Mouse (Mus musculus): ENCODE results near the gene Nxph4. TPM values are rescaled to one million over a fixed set of nuclear protein-coding genes. Genes with fewer than 3 reads are reported as not detected.

The Nxph4 gene
- total RNA-seq, 4 experiments from 2014 or later, result 0.22 to 0.66 (median 0.50) TPM

DNA sequence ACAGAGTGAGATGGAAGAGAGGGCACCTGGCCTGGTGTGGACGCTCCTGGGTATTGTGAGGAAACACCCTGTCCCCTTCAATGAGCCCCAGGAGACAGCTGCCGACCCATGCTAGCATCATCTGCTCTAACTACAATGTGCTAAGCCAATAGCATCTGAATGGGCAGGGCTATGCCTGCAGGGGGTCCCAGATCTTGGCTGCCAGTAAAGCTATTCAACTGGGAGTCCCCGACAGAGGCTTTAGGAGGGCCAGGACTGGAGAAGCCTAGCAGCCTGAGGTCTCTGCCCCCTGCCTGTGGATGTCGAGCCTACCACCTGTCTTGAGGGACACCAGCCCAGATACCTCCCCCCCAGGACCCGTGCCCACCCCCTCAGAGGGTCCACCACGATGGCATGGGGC is 8.4 kb upstream of the Nxph4 start:
- DNase-seq (ENCODE audit: low spot score), result no peak

DNA sequence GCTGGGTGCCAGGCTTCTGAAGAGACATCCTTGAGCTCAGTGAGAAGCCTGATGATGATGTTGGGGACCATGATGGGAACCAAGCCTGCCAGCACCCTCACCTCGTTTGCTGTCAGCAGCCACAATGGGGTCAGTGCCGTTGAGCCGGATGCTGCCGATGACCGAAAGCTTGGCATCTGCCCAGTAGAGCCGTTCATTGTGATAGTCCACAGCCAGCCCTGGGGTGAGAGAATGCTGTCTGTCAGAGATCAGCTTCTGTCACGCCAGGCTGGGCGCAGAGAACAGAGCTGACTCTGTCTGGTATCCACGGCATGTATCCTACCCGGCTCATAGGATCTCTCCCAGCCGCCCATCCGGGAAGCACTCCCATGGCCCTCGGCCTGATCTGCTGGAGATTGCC is 7.7 kb upstream of the Nxph4 start:
- DNase-seq (ENCODE audit: low spot score), result no peak

DNA sequence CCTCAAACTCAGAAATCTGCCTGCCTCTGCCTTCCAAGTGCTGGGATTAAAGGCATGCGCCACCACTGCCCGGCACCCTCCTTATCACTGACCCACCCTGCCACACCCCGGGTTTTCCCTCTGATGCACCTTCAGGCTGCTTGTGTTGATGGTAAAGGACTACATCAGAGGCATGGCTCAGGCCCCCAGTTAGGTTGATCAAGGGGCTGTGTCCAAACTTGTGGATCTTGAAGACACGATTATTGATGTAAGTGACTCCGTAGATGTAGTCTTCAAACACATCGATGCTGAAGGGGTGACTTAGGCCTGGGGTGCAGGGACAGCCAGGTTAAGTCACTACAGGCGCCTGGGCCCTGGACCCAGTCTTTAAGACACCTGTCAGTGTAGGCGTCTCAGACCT is 7.2 kb upstream of the Nxph4 start:
- DNase-seq (ENCODE audit: low spot score), result no peak

DNA sequence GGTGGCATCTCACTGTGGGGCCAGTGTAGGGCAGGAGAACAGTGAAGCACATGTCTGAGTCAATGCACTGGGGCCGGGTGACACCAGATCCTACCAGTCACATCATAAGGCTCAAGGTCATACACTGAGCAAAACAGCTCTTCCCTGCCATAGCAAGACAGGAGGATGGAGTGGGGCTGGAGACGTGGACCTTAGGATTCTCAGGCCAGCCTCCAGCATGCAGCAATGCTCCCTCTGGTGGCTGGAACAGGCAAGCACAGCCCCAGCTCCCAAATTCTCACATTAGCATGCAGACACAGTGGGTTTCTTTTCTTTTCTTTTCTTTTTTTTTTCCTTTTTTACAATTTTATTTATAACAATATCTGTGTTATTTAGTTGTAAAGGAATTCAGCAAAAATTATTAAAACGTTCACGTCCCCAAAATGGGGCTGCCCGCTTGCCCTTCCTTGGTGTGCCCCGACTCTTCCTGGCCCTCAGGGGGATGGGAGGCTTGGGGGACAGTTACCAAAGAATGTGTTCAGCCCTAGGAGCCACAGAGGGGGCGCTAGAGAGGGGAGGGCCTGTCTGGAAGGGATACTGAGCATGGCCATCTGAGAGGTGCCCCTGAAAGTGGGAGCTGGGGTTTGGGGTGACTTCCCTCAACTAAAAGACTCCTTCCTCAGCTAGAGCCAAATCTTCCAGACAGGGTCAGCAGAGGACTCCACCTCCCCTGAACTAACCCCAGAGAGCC is 3.7 kb upstream of the Nxph4 start:
- peak; percentile 71 for DNase-seq (ENCODE audit: low spot score)

DNA sequence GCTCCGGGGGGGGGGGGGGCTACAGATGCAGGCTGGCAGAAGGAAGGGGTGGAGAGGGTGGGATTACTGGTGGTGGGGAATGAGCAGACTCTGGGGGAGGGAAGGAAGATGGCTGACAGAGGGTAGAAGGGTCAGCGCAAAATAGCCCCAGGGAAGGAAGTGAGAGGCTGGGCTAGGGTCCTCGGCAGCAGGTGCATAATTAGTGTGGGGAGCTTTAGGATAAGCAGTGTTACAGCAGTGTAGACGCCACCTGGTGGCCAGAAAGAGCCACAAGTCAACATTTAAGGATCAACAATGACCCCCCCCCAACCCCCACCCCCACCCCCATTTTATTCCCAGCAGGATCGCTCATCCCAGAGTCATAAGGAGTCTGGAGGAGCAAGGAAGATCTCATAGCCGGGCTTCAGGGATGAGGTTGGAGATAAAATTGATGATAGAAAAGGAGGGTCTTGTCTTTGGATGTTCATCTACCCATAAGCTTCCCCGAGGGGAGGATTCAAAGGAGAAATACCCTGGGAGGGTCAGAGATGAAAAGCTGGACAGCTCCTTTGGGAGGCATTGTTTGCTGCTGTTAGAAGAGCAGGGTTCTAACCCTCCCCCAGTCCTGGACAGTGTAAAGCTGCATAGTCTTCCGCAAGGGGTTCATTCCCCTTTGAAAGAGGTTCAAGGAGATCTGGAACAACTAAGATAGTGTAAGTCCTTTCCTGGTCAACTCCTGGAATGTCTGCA is 2.4 kb upstream of the Nxph4 start:
- DNase-seq (ENCODE audit: low spot score), result no peak

DNA sequence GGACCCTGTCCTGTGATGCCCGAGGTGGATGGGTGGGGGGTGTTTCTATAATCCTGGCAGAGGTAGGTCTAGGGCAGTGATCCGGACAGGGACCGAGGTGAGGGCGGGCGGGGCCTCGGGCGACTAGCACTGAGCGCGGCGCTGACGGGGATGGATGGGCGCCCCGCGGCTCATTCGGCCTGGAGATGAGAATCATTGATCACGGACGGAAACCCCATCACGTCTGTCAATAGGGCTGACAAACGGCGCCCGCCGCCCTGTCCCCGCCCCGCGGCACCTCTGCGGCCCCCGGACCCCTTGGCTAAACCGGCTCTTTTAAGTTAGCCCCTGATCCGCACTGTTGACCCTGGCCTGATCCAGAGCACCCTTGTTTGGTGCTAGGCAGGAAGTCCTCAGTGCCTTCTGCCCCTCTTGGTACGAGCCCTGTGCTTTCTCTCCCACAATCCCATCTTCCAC is 598 bp upstream of the Nxph4 start:
- no peak for DNase-seq (ENCODE audit: low spot score)

DNA sequence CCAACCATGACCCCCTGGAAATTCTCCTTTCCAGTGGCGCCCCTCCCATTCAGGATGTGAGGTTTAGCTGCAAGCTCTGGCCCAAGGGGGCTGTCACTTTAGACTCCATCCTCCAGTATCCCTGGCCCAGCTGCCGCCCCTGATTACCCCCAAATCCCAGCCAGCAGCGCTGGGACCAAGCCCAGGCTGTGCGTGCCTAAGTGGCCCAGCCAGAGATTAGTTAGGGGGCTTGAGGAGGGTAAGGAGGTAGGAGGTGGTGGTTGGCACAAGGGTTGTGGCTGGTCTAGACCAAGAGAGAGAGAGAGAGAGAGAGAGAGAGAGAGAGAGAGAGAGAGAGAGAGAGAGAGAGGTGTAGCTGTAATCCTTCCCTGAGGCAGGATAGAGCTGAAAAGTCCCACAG is 2.8 kb downstream of the Nxph4 start:
- no peak for DNase-seq (ENCODE audit: low spot score)

DNA sequence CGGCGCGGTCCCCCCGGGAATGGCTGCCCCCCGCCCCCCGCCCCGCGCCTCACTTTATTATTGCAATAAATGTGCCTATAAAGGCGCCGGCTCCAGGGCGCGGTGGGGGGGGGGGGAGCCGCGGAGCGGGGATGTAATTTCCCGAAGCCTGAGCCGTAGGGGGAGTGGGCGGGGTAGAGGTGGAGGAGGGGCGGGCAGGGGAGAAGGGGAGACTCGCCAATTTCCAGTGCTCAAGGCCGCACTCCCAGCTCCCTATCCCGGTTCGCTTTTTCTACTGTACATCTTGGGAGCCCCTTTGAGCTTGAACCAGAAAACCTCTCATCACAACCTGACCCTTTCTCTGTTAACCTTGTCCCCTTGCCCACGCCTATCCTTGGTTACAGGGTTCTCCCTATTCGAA is 3.4 kb downstream of the Nxph4 start:
- DNase-seq (ENCODE audit: low spot score), result no peak

DNA sequence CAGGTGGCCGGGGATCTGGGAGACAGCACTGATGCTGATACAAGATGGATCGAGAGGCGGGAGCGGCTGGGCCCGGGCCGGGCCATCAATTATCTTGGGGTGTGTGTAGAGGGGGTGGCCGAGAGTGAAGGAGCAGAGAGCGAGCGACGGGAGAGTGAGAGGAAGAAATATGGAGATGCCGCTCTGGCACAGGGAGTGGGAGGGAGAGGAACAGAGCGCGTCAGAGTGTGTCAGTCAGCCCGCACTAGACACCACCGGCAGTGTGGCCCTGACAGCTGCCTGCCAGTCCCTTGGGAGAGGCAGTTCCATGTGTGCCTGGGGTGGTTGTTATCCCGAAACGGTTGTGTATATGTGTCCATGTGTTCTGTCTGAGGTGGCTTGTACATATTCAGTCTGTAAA is 6.9 kb downstream of the Nxph4 start:
- DNase-seq (ENCODE audit: low spot score), result no peak

DNA sequence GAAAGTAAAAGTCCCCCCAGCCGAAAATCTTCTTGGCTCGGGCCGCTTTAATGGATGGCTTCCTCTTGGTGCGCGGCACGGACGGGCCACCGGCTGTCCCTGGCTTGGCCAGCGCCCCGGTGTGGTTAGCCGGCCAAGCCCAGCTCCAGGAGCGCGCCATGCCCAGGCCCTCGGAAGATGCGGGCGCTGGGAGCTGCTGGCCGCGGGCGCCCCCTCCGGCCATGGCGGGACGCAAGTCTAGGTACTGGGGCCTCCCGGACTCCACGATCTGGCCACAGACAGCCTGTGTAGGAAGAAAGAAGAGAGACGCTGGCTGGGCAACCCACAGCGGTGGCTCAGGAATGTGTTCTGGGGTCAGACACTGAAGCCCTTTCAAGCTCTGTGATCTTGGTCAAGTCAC is 7.7 kb downstream of the Nxph4 start:
- DNase-seq (ENCODE audit: low spot score), result no peak

DNA sequence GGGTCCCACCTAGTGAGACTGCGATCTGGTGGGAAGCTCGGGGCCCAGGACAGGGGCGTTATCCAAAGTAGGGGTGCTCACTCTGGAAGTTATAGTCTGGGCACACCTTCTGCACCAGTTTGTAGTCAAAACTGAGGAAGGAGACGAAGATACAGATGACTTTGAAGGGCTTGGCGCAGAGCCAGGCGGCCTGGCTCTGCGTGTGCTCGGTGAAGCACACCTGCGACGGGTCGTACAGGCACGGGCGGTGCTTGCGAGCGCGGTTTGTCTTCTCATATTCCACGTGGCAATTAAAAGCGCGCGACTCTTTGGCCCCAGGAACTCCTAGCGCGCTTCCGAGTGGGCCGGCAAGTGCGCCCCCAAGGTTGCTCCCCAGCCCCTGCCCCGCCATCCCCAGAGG is 8.3 kb downstream of the Nxph4 start:
- no peak for DNase-seq (ENCODE audit: low spot score)

DNA sequence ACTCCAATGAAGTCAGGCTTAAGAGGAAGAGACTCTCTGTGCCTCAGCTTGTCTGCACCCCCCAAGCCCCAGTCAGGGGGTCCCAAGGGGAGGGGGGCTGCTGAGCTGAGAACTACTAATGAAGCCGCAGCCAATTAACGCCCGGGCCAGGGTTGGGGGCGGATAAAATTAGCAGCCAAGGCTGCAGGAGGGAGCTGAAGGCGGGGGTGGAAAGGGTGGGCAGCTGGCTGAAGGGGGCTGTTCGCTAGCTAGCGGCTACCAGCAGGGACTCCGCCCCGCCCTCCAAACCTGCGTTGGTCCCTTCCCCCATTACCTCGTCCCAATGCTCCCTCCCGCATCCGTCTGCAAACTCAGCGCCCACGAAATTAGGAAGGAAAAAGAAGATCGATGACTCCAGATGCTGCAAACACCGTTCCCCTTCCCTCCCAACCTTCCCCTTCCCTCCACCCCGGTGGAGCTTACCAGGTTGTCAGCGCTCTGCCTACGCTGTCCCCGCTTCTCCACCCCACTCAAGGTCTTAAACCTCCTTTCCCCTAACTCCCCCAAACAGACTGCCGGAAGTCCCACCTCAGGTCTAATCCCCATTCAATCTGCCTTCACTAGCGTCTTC is 9.6 kb downstream of the Nxph4 start:
- no peak for DNase-seq (ENCODE audit: low spot score)

DNA sequence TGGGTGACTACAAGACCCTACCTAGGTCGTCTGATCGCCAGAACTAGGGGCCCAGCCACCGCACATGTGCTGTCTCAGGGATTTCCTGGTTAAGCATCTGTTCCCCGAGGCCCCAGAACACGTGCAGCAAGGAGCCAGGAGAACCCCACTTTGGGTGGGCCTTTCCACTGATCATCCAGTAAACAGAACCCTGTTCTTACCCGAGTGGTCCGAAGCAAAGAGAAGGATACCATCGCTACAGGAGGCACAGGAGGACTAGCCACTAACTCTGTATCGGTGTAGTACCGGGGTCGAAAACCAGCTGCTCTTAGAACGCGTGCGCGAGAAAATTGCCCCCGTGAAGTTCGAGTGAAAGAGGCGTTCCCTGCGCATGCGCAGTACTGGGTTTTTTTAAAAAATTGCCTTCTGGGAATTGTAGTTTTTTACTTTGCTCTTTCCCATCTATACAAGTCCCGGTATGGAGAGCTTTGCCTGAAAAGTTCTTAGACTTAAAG is 12.2 kb downstream of the Nxph4 start, which contains the start of gene Shmt2:
Gene Shmt2, minus strand, starts transcription at position 357 of the 494 bp plus-strand sequence.
- DNase-seq (ENCODE audit: low spot score), result peak; percentile 85

DNA sequence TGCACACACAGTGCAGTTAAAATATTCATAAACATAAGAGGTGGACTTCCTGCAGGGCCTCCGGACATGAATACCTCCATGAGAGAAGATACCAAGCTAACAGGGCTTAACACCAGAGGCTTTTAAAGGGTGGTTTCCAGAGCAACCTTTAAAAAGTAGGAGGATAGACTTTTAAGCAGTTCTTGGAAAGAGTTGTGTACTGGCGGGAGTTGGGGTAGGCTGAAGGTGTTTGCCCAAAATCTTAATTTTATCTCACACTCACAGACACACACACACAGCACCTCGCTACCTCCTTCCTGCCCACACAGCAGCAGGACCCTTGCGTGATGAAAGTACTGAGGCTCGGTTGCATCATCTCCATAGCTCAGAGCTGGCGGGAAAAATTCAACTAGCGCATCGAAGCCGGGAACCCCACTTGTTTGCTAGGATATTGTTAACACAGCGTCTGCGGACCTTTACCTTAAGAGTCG is 12.7 kb downstream of the Nxph4 start:
- no peak for DNase-seq (ENCODE audit: low spot score)

DNA sequence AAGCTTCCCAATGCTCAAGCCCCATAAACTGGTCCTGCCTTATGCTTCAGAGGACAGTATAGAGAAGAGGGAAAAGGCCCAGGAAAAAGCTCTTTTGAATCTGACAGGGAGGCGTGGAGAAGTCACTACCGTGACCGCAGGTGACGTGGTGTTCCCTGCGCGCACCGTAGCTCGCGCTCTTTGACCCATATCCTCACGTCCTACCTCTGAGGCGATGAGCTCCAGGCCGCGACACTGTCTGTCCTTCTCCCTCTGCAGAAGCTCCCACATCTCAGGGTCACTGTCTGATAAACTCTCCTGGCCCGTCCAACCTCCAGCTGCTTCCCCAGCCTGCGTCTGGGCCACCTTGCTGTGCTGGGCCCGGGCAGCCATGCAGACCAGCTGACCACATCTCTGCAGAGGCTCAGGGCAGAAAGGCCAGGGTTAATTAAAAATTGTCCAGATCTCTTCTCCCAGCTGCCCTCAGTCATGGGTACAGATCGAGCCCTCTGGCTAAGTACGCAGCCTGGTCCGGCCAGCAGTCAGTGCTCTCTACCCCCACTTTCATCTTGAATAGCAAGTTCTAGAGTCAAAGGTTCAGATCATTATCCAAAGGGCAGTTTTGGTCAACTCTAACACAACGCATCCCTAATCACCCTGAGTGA is 13.5 kb downstream of the Nxph4 start:
- DNase-seq (ENCODE audit: low spot score), result no peak

DNA sequence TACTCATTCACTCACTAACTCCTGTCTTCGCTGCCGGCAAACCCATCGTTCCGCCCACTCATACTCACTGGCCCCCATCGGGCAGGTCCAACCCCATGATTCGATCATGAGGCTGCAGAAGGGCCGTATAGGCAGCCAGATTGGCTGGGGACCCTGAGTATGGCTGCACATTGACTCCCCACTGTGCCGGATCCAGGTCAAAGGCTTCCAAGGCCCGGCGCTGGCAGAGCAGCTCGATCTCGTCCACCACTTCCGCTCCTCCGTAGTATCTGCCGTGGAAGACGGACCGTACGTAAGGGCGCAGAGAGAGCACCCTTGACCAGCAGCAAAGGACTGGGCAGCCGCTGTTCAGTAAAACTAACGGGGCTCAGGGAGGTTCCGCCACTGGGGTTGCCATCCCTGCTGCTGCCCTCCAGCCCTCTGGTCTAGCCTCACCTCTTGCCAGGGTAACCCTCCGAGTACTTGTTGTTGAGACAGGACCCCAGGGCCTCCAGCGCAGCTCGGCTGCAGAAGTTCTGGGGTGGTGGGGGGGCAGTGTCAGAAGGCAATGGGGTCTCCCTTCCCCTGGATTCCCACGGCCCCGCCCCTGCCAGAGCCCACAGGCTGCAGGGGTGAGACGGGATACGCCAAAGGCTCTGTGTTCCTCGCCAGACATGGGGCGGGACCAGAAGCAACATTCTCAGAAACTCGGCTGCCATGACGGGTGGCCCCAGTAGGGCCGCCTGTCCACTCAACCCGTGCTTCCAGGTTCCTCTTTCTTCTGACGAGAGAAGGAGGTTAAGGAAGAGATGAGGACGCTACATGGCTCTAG is 14.3 kb downstream of the Nxph4 start:
- DNase-seq (ENCODE audit: low spot score), result no peak

DNA sequence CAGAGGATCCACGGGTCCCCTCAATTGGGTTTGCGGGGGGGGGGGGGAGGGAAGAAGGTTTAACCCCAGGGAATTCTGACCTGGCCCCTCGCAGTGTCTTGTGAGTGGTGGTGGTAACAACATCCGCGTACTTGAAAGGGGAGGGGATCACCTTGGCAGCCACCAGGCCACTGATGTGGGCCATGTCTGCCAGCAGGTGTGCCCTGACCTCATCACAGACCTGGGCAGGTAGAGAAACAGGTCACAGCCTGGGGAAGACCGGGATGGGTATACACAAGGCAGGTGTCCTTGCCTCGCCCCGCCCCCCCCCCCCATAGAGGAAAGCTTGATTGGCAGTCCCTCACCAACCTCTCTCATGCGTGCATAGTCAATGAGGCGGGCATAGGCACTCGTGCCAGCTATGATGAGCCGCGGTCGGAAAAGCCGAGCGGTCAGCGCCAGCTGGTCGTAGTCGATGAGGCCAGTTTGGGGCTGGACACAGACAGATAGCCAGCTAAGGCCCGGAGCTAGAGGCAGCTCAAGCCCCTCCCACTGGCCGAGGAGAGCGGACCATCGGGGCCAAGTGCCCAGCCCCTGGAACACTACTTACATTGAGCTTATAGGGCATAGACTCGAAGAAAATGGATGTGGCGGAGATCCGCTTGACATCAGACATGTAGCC is 15.2 kb downstream of the Nxph4 start:
- DNase-seq (ENCODE audit: low spot score), result no peak

DNA sequence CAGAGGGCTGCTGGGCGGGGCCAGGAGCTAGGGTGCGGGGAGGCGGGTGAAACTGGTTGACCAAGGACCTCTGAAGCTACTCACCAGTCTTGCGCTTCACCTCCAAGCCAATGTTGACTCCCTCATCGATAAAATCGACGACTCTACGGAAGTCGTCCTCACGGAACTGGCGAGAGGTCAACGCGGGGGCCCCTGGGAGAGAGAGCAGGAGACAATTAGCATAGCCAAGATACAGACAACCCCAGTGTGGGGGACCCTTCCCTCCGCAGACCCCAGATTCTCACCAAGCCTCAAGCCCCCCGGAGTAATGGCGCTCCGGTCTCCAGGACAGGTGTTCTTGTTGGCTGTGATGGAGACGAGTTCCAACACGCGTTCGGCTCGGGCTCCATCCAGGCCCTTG is 16.4 kb downstream of the Nxph4 start:
- DNase-seq (ENCODE audit: low spot score), result no peak

DNA sequence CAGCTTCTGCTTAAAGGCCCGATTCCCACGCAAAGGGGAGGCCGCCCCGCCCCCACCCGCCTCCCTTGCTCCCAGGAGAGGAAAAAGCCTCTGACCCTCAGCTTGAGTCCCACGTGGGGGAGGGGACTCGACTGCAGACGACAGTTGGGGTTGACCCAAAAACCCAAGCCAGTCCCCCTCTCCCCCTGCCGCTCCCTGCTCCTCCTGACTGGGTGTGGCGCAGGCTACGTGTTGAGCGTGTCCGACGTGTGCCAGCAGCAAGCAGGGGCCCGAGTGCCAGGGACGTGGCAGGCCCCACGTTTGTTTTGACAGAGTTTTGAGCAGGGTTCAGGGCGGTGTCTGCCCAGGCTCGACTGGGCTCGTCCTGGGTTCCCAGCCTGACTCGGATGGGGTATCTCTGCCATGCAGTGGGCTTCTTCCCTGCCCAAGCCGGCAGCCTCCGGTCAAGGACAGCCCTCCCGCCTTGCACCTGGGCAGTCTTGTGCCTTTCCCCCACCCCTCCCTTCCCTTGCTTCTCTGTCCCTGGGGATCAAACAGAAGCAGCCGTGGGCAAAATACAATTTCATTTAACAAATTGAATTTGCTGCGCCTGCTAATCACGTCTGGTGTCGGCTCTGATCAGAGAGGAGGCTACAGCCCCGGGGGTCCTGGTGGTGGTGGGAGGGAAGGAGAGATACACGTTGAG is 17.6 kb downstream of the Nxph4 start:
- DNase-seq (ENCODE audit: low spot score), result no peak

DNA sequence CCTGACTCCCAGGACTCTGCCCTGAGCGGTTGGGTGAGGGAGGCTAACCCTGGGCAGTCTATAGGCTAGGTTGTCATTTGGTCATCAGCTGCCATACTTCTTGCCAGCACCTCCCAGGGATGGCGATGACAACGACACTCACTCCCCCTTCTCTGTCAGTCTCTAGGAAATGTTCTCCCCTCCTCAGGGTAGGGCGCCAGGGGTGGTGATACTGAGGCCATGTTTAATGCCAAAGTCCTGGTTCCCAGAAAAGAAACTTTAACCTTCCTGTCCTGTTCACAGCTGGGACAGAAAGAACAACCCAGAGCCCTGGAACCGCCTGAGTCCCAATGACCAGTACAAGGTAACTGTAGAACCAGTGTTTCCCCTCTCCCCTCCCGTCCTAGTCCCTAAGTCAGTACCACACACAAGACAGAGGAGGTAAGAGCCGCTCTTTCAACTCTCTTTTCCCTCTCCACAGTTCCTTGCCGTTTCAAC is 18.3 kb downstream of the Nxph4 start:
- DNase-seq (ENCODE audit: low spot score), result no peak
